Mouse (Mus musculus) lung, postnatal 0 days (tissue): ENCODE results near the gene Gm11639. TPM values are rescaled to one million over a fixed set of nuclear protein-coding genes. Genes with fewer than 3 reads are reported as not detected.
A peak's percentile ranks its signal among the peaks of the same experiment; 100 is the strongest.

Experiments used
- ATAC-seq: fragments of 200-750 bp; cut with Nextera tagmentation; 2 replicates; pipeline ENCODE4 v1.8.0; 2017; ENCODE audit warnings: moderate library complexity
- DNase-seq: peaks from one replicate; pipeline ENCODE4 v3.0.0-alpha.2; 2016; ENCODE audit warnings: low spot score
- H3K27ac ChIP-seq: fragments of 300-500 bp; sonication (generic); 2 replicates; pipeline ENCODE4 v1.5.1; 2014; ENCODE audit warnings: antibody characterized with exemption, mild to moderate bottlenecking, low read length, mixed read lengths
- H3K27me3 ChIP-seq: fragments of 300-500 bp; sonication (generic); replicated peaks from 2 replicates; pipeline ENCODE4 v1.6.1; 2014; ENCODE audit warnings: low read length, mixed read lengths; ENCODE audit not compliant: insufficient read depth
- H3K36me3 ChIP-seq: fragments of 300-500 bp; sonication (generic); 2 replicates; pipeline ENCODE4 v1.6.1; 2014; ENCODE audit warnings: low read length, mixed read lengths; ENCODE audit not compliant: insufficient read depth
- H3K4me1 ChIP-seq: fragments of 300-500 bp; sonication (generic); 2 replicates; pipeline ENCODE4 v1.6.1; 2014; ENCODE audit warnings: antibody characterized with exemption, low read depth, low read length, mixed read lengths; ENCODE audit not compliant: insufficient read depth
- H3K4me2 ChIP-seq: fragments of 300-500 bp; sonication (generic); replicated peaks from 2 replicates; pipeline ENCODE4 v1.6.1; 2014; ENCODE audit warnings: low read depth, mild to moderate bottlenecking, low read length, moderate library complexity, mixed read lengths
- H3K4me3 ChIP-seq: fragments of 300-500 bp; sonication (generic); 2 replicates; pipeline ENCODE4 v1.5.1; 2014; ENCODE audit warnings: low read depth, low read length
- H3K9ac ChIP-seq: fragments of 300-500 bp; sonication (generic); replicated peaks from 2 replicates; pipeline ENCODE4 v1.6.1; 2014; ENCODE audit warnings: low read depth, mild to moderate bottlenecking
- H3K9me3 ChIP-seq: fragments of 300-500 bp; sonication (generic); 2 replicates; pipeline ENCODE4 v1.6.1; 2016; ENCODE audit warnings: low read length, mixed read lengths
- CTCF ChIP-seq: IDR thresholded peaks from 2 replicates; pipeline ENCODE4 v1.5.1; 2016; ENCODE audit warnings: antibody characterized with exemption, mild to moderate bottlenecking
- EP300 ChIP-seq: IDR thresholded peaks from 2 replicates; pipeline ENCODE4 v1.6.1; 2016; ENCODE audit warnings: antibody characterized with exemption, mild to moderate bottlenecking, control low read depth
- WGBS: fragments of 180-500 bp; shearing (Covaris S2); extraction: QIAGEN DNeasy Blood & Tissue Kit; methylation state at CpG from one replicate; pipeline ENCODE4 v1.1.7; 2014; 5-methylcytosine and 5-hydroxymethylcytosine counted together
- polyA plus RNA-seq: library from polyadenylated mRNA; unstranded; fragments of >200 nt; fragmentation: Nextera tagmentation; extraction: Ambion mirVana; gene quantifications from 2 replicates; pipeline ENCODE4 v1.2.1, GENCODE M21; 2015

Gm11639 gene
- 0.01 TPM in 2 replicates for polyA plus RNA-seq

DNA sequence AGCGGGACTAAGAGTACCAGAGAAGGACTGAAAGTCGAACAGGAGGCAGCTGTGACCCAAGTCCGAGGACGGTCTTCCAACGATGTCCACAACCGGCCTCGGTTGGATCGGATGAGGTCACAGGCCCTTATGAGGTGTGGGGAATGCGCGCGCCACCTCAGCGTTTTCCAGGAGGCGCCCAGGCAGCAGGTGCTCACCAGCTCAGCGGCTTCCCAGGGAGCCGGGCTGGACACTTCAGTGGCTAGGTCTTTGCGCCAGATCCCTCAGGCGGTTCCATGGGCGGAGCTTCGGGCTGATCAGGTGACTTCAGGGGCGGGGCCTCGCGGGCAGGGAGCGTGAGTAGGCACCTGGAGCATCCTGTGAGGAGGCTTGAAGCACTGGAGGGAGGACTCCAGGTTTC, at the start of gene Gm11639:
Gm11639 (plus strand) TSS at position 160 of the 400 bp plus-strand sequence.
- TF ChIP-seq EP300 (no peak), CTCF (no peak)
- 26% methylated on average over 23 of the region's 23 CpGs for WGBS
- Histone ChIP-seq H3K9me3 (no peaks in the 10 kb centered on the region), H3K27ac (no peak within 1 kb of the TSS), H3K9ac (no peak within 1 kb of the TSS), H3K27me3 (no peaks in the 10 kb centered on the region), H3K4me2 (no peak within 1 kb of the TSS; the same call in 1 of the 2 replicates), H3K36me3 (no peaks in the 10 kb centered on the region), H3K4me3 (no peak within 1 kb of the TSS), H3K4me1 (no peaks in the 10 kb centered on the region)
- peak; percentile 63 for DNase-seq
- peak; percentile 78 for ATAC-seq

DNA sequence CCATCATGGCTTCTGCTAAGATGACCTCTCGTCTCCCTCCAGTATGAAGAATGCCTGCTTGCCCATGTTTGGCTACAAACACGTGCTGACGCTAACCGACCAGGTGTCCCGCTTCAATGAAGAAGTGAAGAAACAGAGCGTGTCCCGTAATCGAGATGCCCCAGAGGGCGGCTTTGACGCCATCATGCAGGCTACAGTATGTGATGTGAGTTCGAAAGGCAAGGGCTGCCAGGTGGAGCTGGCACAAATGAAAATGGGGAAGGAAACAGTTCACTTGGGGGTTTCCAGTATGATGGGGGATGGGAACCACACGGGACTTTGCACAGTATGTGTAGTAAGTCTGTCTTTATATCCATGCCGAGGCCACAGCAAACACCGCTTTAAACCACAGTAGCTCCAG, 48.5 kb upstream of the Gm11639 start:
- Histone ChIP-seq H3K27ac (no peak overlapping the region), H3K36me3 (no peaks in the 10 kb centered on the region), H3K9ac (no peak overlapping the region), H3K4me2 (no peak overlapping the region), H3K4me3 (no peak overlapping the region), H3K9me3 (no peaks in the 10 kb centered on the region), H3K4me1 (no peaks in the 10 kb centered on the region), H3K27me3 (no peaks in the 10 kb centered on the region)
- WGBS = 88% methylated on average over 14 of the region's 14 CpGs
- ATAC-seq (no peak), DNase-seq (no peak)
- TF ChIP-seq EP300 = no peak
- TF ChIP-seq CTCF = no peak

DNA sequence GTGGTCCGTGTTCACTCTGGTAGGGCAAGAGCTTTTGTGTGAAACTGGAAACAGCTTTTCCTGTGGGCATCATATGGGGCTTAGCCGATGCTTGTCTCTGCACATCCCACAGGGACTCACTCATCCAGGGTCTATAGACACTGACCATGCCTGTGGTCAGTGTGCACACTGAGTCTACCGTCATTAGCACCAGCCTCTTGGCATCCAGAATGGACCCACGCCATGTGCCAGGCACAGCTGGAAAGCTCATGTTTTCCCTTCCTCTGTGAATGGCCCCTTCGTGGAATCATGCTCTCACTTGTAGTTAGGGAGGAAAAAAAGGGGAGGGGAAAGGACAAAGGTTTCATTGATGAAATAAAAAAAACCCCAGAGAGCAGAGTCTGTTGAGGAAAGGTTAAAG, 47.5 kb upstream of the Gm11639 start:
- no peaks in the 10 kb centered on the region for H3K9me3 ChIP-seq
- no peak overlapping the region for H3K9ac ChIP-seq
- no peak overlapping the region for H3K4me2 ChIP-seq
- H3K4me3 ChIP-seq = no peak overlapping the region
- DNase-seq (no peak), ATAC-seq (no peak)
- no peaks in the 10 kb centered on the region for H3K36me3 ChIP-seq
- no peaks in the 10 kb centered on the region for H3K4me1 ChIP-seq
- 70% methylated on average over 5 of the region's 5 CpGs for WGBS
- no peaks in the 10 kb centered on the region for H3K27me3 ChIP-seq
- no peak overlapping the region for H3K27ac ChIP-seq
- no peak for TF ChIP-seq EP300
- TF ChIP-seq CTCF = no peak

DNA sequence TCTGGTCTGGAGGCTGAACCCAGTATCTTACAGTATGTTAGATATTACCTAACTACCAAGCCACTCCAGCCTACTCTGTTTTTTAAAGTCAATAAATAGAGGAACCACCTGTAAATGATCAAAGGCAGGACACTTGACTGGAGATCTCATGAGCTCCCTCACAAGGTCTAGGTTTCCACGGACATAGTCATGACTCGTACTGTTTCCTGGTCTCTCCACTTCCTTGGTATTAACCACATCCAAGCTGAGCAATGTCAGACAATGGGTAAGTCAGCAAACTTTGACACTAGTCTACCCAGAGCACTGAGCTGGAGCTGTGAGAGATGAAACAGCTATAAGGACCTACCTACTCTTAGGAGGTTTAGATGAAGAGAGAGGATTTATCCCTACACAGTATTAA, 46.6 kb upstream of the Gm11639 start:
- H3K36me3 ChIP-seq = no peaks in the 10 kb centered on the region
- 39% methylated on average over 2 of the region's 2 CpGs for WGBS
- H3K27ac ChIP-seq = no peak overlapping the region
- TF ChIP-seq CTCF = no peak
- no peak for TF ChIP-seq EP300
- H3K4me3 ChIP-seq = no peak overlapping the region
- H3K9me3 ChIP-seq = no peaks in the 10 kb centered on the region
- ATAC-seq (0 out of 2 replicates have a peak, but pooled peaks have one; percentile 21), DNase-seq (no peak)
- H3K9ac ChIP-seq = no peak overlapping the region
- H3K27me3 ChIP-seq = no peaks in the 10 kb centered on the region
- H3K4me1 ChIP-seq = no peaks in the 10 kb centered on the region
- H3K4me2 ChIP-seq = no peak overlapping the region

DNA sequence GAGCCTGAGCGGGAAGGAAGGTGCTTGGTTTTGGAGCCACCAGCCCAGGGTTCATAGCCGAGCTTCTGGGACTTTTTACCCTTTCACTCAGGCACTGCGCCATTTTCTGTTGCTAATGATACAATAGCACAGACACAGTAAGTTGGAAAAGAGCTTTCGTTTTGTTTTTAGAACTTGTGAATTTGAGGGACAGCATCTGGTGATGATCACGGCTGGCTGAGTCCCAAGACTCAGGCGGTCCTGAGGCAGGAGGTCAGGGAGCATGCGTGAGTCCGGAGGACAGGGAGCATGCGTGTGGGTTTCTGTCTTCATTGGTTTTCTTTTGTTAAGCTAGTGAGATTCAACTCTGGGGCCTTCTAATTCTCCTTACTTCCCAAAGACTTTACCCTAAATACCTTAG, 45.9 kb upstream of the Gm11639 start:
- ATAC-seq = no peak
- Histone ChIP-seq H3K27me3 (no peaks in the 10 kb centered on the region), H3K36me3 (no peaks in the 10 kb centered on the region), H3K9ac (no peak overlapping the region), H3K4me3 (no peak overlapping the region), H3K4me2 (no peak overlapping the region), H3K27ac (no peak overlapping the region), H3K4me1 (no peaks in the 10 kb centered on the region), H3K9me3 (no peaks in the 10 kb centered on the region)
- TF ChIP-seq EP300 (no peak), CTCF (no peak)
- WGBS = 72% methylated on average over 9 of the region's 9 CpGs
- DNase-seq = no peak

DNA sequence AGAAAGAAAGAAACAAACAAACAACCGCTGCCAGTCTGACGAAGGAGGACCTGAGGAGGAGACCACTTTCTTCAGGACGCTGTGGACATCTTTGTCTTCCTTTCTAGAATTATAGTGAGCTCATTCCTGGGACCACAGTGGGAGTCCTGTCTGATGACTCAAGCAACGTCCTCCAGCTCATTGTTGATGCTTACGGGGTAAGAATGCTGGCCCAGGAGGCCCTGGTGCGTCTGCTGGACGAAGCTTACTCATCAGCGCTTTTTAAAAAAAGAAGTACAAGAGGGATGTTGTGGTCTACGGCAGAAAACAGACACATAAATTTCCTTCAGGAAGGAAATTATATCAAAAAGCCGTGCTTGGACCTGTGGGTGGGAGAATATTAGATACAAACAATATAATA, 44.6 kb upstream of the Gm11639 start:
- no peak overlapping the region for H3K27ac ChIP-seq
- H3K36me3 ChIP-seq = no peaks in the 10 kb centered on the region
- DNase-seq = no peak
- H3K9ac ChIP-seq = no peak overlapping the region
- no peaks in the 10 kb centered on the region for H3K9me3 ChIP-seq
- no peaks in the 10 kb centered on the region for H3K4me1 ChIP-seq
- H3K4me3 ChIP-seq = no peak overlapping the region
- no peak for ATAC-seq
- no peak overlapping the region for H3K4me2 ChIP-seq
- H3K27me3 ChIP-seq = no peaks in the 10 kb centered on the region
- WGBS = 67% methylated on average over 10 of the region's 10 CpGs
- TF ChIP-seq EP300 = no peak
- TF ChIP-seq CTCF = no peak

DNA sequence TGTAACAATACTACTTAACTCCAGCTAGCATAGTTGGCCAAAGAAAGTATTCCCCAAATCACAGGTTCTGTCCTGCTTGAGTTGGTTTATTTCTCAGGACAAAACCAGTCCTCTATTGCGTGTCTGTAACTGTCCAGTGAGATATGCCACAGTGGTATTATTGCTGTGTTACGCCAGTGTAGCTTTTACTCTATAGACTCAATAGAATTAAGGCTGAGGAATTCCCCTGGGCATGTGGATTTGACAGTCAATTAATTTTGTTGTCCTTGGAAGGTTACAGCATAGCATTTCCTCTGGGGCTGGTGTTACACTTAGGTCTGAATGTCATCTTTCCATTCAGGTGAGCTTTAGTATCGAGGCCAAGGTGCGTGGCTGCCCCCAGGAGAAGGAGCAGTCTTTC, 42.3 kb upstream of the Gm11639 start:
- TF ChIP-seq EP300 (no peak), CTCF (no peak)
- no peak overlapping the region for H3K4me2 ChIP-seq
- H3K27me3 ChIP-seq = no peaks in the 10 kb centered on the region
- no peak overlapping the region for H3K9ac ChIP-seq
- H3K9me3 ChIP-seq = no peaks in the 10 kb centered on the region
- no peak for DNase-seq
- no peak for ATAC-seq
- no peaks in the 10 kb centered on the region for H3K4me1 ChIP-seq
- no peaks in the 10 kb centered on the region for H3K36me3 ChIP-seq
- 91% methylated on average over 4 of the region's 4 CpGs for WGBS
- H3K4me3 ChIP-seq = no peak overlapping the region
- no peak overlapping the region for H3K27ac ChIP-seq
